Mouse (Mus musculus): ENCODE results near the gene Gm21905. TPM values are rescaled to one million over a fixed set of nuclear protein-coding genes. Genes with fewer than 3 reads are reported as not detected.

The Gm21905 gene
- total RNA-seq, 1 experiment from 2014 or later = not detected

Other genes with a start within 250 kb of the Gm21905 start
- gene Atp8a1, start 99.0 kb downstream of the Gm21905 start, total RNA-seq (2017) = 86.7 and 91.2 TPM in 2 replicates
- not detected in 2 replicates for gene Gm5108, start 4.8 kb downstream of the Gm21905 start, total RNA-seq (2017)
- gene Grxcr1, start 85.4 kb upstream of the Gm21905 start, total RNA-seq (2017) = not detected in 2 replicates